Mouse (Mus musculus): ENCODE measurements around the gene Six5. TPM values are rescaled to one million over a fixed set of nuclear protein-coding genes. Genes with fewer than 3 reads are reported as not detected.
"Not testable (repeated sequence)": the region's sequence is repeated elsewhere in the genome, so short reads cannot be mapped to it uniquely, and the experiment has no call there.

The Six5 gene
- total and polyA plus RNA-seq, 3 experiments, result 3.0 to 7.7 TPM; not detected in 1

DNA sequence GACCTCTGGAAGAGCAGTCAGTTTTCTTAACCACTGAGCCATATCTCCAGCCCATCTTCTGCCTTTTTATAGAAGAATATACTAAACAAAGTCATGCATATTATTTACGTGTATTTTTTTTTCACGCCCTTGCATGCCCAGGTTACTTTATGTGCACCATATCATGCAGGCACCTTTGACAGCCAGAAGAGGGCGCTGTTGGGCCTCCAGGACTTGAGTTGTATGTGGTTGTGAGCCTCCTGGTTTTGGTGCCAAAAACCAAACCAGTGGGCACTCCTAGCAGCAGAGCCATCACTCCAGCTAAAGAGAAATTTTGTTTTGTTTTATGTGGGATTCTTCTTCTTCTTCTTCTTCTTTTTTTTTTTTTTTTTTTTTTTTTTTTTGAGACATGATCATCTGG is 24.9 kb upstream of the Six5 start:
- no peaks in the 10 kb centered on the region for H3K9me3 ChIP-seq (replicated peaks; ENCODE audit: insufficient read depth, low read length)
- DNase-seq (ENCODE audit: low read depth, low spot score), result peak; percentile 71

DNA sequence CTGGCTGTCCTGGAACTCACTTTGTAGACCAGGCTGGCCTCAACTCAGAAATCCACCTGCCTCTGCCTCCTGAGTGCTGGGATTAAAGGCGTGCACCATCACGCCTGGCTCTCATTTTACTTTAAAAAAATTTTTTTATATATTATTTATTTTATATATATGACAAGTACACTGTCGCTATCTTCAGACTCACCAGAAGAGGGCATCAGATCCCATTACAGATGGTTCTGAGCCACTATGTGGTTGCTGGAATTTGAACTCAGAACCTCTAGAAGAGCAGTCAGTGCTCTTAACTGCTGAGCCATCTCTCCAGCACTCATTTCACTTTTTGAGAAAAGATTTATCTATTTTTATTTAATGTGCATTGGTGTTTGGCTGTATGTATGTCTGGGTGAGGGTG is 23.4 kb upstream of the Six5 start:
- not testable (repeated sequence) for H3K36me3 ChIP-seq (ENCODE audit: control insufficient read depth in 1 of 2, insufficient read depth in 2 of 2, low read length in 2 of 2); H3K9me3 ChIP-seq (replicated peaks; ENCODE audit: insufficient read depth, low read length); H3K79me2 ChIP-seq (ENCODE audit: control insufficient read depth, insufficient read depth, low read length, poor library complexity); H3K4me1 ChIP-seq (ENCODE audit: control insufficient read depth in 1 of 2, insufficient read depth in 2 of 2, low read length in 2 of 2); H3K27ac ChIP-seq (ENCODE audit: control insufficient read depth, low read depth, low read length); DNase-seq (ENCODE audit: low read depth, low spot score); H3K4me3 ChIP-seq (ENCODE audit: control insufficient read depth in 1 of 2, insufficient read depth in 1 of 2, low read depth in 2 of 2, low read length in 2 of 2); H3K9ac ChIP-seq (ENCODE audit: control insufficient read depth, low read depth, low read length, poor library complexity, severe bottlenecking); H3K27me3 ChIP-seq (ENCODE audit: control insufficient read depth in 1 of 2, insufficient read depth in 2 of 2, low read length in 2 of 2)
- TF ChIP-seq ZC3H11A (IDR thresholded peaks at IDR 0.05; ENCODE audit: low read depth, low read length) (peak; percentile 35; the same call in 1 of the 2 replicates), RAD21 (IDR thresholded peaks at IDR 0.05; ENCODE audit: low read depth, low read length) (peak; percentile 30), SMC3 (IDR thresholded peaks at IDR 0.05; ENCODE audit: low read depth, low read length) (peak; percentile 43), CTCF (IDR thresholded peaks at IDR 0.05 in 2 of 3, conservative IDR thresholded peaks at IDR 0.05 in 1 of 3; ENCODE audit: control insufficient read depth in 1 of 3, insufficient read depth in 1 of 3, low read depth in 2 of 3, low read length in 3 of 3, poor library complexity in 1 of 3, severe bottlenecking in 1 of 3) (peak; percentile 11 to 39 (median 12); a peak in 4 of 6 replicates)

More for the DNA sequence above, 24.9 kb upstream of the Six5 start:
- Histone ChIP-seq H3K27ac (ENCODE audit: control insufficient read depth, low read depth, low read length) (no peak overlapping the region), H3K4me3 (ENCODE audit: control insufficient read depth in 1 of 2, insufficient read depth in 1 of 2, low read depth in 2 of 2, low read length in 2 of 2) (no peak overlapping the region), H3K27me3 (ENCODE audit: control insufficient read depth in 1 of 2, insufficient read depth in 2 of 2, low read length in 2 of 2) (no peaks in the 10 kb centered on the region), H3K79me2 (ENCODE audit: control insufficient read depth, insufficient read depth, low read length, poor library complexity) (no peaks in the 10 kb centered on the region), H3K9ac (ENCODE audit: control insufficient read depth, low read depth, low read length, poor library complexity, severe bottlenecking) (no peak overlapping the region), H3K36me3 (ENCODE audit: control insufficient read depth in 1 of 2, insufficient read depth in 2 of 2, low read length in 2 of 2) (no peaks in the 10 kb centered on the region), H3K4me1 (ENCODE audit: control insufficient read depth in 1 of 2, insufficient read depth in 2 of 2, low read length in 2 of 2) (no peaks in the 10 kb centered on the region)
- TF ChIP-seq ETS1 (IDR thresholded peaks at IDR 0.05; ENCODE audit: low read depth, low read length) (no peak), GATA1 (IDR thresholded peaks at IDR 0.05; ENCODE audit: low read depth, low read length) (no peak), NELFE (IDR thresholded peaks at IDR 0.05; ENCODE audit: low read depth, low read length) (no peak), NRF1 (IDR thresholded peaks at IDR 0.05; ENCODE audit: insufficient read depth, low read depth, low read length, poor library complexity, severe bottlenecking) (no peak), MAX (IDR thresholded peaks at IDR 0.05; ENCODE audit: low read length) (no peak), CTCF (IDR thresholded peaks at IDR 0.05 in 2 of 3, conservative IDR thresholded peaks at IDR 0.05 in 1 of 3; ENCODE audit: control insufficient read depth in 1 of 3, insufficient read depth in 1 of 3, low read depth in 2 of 3, low read length in 3 of 3, poor library complexity in 1 of 3, severe bottlenecking in 1 of 3) (peak; percentile 76 to 88 (median 80)), TBP (IDR thresholded peaks at IDR 0.05; ENCODE audit: low read depth, low read length) (no peak), ZNF384 (IDR thresholded peaks at IDR 0.05; ENCODE audit: low read depth, low read length) (peak; percentile 64), USF2 (IDR thresholded peaks at IDR 0.05; ENCODE audit: borderline replicate concordance in 1 of 2, insufficient read depth in 1 of 2, low read depth in 1 of 2, low read length in 2 of 2) (no peak), ZC3H11A (IDR thresholded peaks at IDR 0.05; ENCODE audit: low read depth, low read length) (peak; percentile 51), SMC3 (IDR thresholded peaks at IDR 0.05; ENCODE audit: low read depth, low read length) (peak; percentile 62), CHD1 (IDR thresholded peaks at IDR 0.05; ENCODE audit: low read depth, low read length) (no peak), KAT2A (conservative IDR thresholded peaks at IDR 0.05; ENCODE audit: low read depth, low read length) (no peak), ZKSCAN1 (IDR thresholded peaks at IDR 0.05; ENCODE audit: low read depth, low read length) (no peak), RAD21 (IDR thresholded peaks at IDR 0.05; ENCODE audit: low read depth, low read length) (peak; percentile 45), UBTF (IDR thresholded peaks at IDR 0.05; ENCODE audit: borderline replicate concordance, insufficient read depth, low read depth, low read length) (no peak), MAFK (IDR thresholded peaks at IDR 0.05; ENCODE audit: borderline replicate concordance, low read depth, low read length) (no peak), JUND (IDR thresholded peaks at IDR 0.05; ENCODE audit: low read depth, low read length) (no peak), POLR2AphosphoS5 (IDR thresholded peaks at IDR 0.05; ENCODE audit: borderline replicate concordance, low read depth, low read length) (no peak), HCFC1 (IDR thresholded peaks at IDR 0.05; ENCODE audit: low read depth, low read length) (peak; percentile 24; the same call in 1 of the 2 replicates), MEF2A (IDR thresholded peaks at IDR 0.05; ENCODE audit: extremely low read depth, insufficient replicate concordance, low read depth, low read length, poor library complexity, severe bottlenecking) (no peak), E2F4 (IDR thresholded peaks at IDR 0.05; ENCODE audit: borderline replicate concordance, low read depth, low read length) (no peak), EP300 (IDR thresholded peaks at IDR 0.05; ENCODE audit: low read depth in 1 of 2, low read length in 2 of 2) (no peak), CHD2 (IDR thresholded peaks at IDR 0.05; ENCODE audit: low read length) (no peak), GABPA (IDR thresholded peaks at IDR 0.05; ENCODE audit: low read depth, low read length) (no peak), MYC (IDR thresholded peaks at IDR 0.05; ENCODE audit: low read depth, low read length) (no peak), ELF1 (IDR thresholded peaks at IDR 0.05; ENCODE audit: low read depth, low read length) (no peak)
